Comparison of ENCODE assay signal across 8 mouse cellular contexts in genomic region chr3:34639031-34639872, GRCm38 (mm10). TPM values are rescaled to one million over a fixed set of nuclear protein-coding genes. Genes with fewer than 3 reads are reported as not detected.
A peak's percentile ranks its signal among the peaks of the same experiment; 100 is the strongest.
DNase-seq lines count a peak whose midpoint lies in the region; ATAC-seq lines count a peak whose summit lies in the region.

No protein-coding gene starts in this region.

- 5% methylated on average over 24 of the region's 24 CpGs for WGBS in kidney, embryonic 15.5 days
- 8% methylated on average over 24 of the region's 24 CpGs for WGBS in intestine, embryonic 15.5 days
- WGBS in neural tube, embryonic 15.5 days = 5% methylated on average over 24 of the region's 24 CpGs

- peak; percentile 63 for ATAC-seq in kidney, embryonic 15.5 days (replicated peaks; ENCODE audit: low FRiP score)
- ATAC-seq in intestine, embryonic 15.5 days = peak; percentile 78
- ATAC-seq in neural tube, embryonic 15.5 days (ENCODE audit: low FRiP score) = peak; percentile 77; the same call in 1 of the 2 replicates

- peaks cover 93% of the 10 kb centered on the region for H3K27me3 ChIP-seq in kidney, embryonic 15.5 days
- peaks cover 70% of the 10 kb centered on the region for H3K27me3 ChIP-seq in intestine, embryonic 15.5 days (replicated peaks)
- H3K27me3 ChIP-seq in neural tube, embryonic 15.5 days (replicated peaks) = peaks cover 39% of the 10 kb centered on the region

- H3K27ac ChIP-seq in kidney, embryonic 15.5 days = no peak overlapping the region
- H3K27ac ChIP-seq in intestine, embryonic 15.5 days = no peak overlapping the region
- peak overlapping the region; percentile 33 for H3K27ac ChIP-seq in neural tube, embryonic 15.5 days (replicated peaks)

- H3K9ac ChIP-seq in kidney, embryonic 15.5 days = no peak overlapping the region
- no peak overlapping the region for H3K9ac ChIP-seq in intestine, embryonic 15.5 days
- no peak overlapping the region; the same call in 1 of the 2 replicates for H3K9ac ChIP-seq in neural tube, embryonic 15.5 days (replicated peaks)

- no peak overlapping the region for H3K4me3 ChIP-seq in kidney, embryonic 15.5 days (replicated peaks)
- H3K4me3 ChIP-seq in intestine, embryonic 15.5 days (replicated peaks) = no peak overlapping the region
- peak overlapping the region; percentile 26 for H3K4me3 ChIP-seq in neural tube, embryonic 15.5 days (replicated peaks)

- H3K36me3 ChIP-seq in kidney, embryonic 15.5 days = no peaks in the 10 kb centered on the region
- no peaks in the 10 kb centered on the region for H3K36me3 ChIP-seq in intestine, embryonic 15.5 days
- no peaks in the 10 kb centered on the region for H3K36me3 ChIP-seq in neural tube, embryonic 15.5 days

- H3K4me2 ChIP-seq in kidney, embryonic 15.5 days = 0 out of 2 replicates have a peak overlapping the region, but pooled peaks have one; percentile 20
- H3K4me2 ChIP-seq in intestine, embryonic 15.5 days (replicated peaks) = no peak overlapping the region
- H3K4me2 ChIP-seq in neural tube, embryonic 15.5 days = peak overlapping the region; percentile 55

- DNase-seq in kidney, postnatal 14 days = no peak
- peak; percentile 78 for DNase-seq in Muller cell, postnatal 12 days (ENCODE audit: inconsistent ontology term)
- peak; percentile 87 for DNase-seq in embryo, embryonic 10.5 days (ENCODE audit: low spot score)
- no peak for DNase-seq in c-Kit-positive CD71-positive TER-119-positive erythroid progenitor cells, embryonic 14.5 days (ENCODE audit: low spot score)
- DNase-seq in thymus, postnatal 36 days = no peak

- no peaks in the 10 kb centered on the region for H3K9me3 ChIP-seq in kidney, embryonic 15.5 days (replicated peaks)
- H3K9me3 ChIP-seq in intestine, embryonic 15.5 days = no peaks in the 10 kb centered on the region
- H3K9me3 ChIP-seq in neural tube, embryonic 15.5 days (replicated peaks) = no peaks in the 10 kb centered on the region

- H3K4me1 ChIP-seq in kidney, embryonic 15.5 days = peaks cover 19% of the 10 kb centered on the region
- peaks cover 8% of the 10 kb centered on the region; the same call in 1 of the 2 replicates for H3K4me1 ChIP-seq in intestine, embryonic 15.5 days (replicated peaks)
- peaks cover 30% of the 10 kb centered on the region for H3K4me1 ChIP-seq in neural tube, embryonic 15.5 days

RNA-seq across cellular contexts. Expression of gene Sox2, which starts 11.0 kb away (rescaled TPM):
- 0.08 and 0.10 TPM in 2 replicates for polyA plus RNA-seq in kidney, embryonic 15.5 days (2015; fragmentation: Nextera tagmentation; extraction: Ambion mirVana)
- polyA plus RNA-seq in intestine, embryonic 15.5 days (2015; fragmentation: Nextera tagmentation; extraction: Ambion mirVana) = 0.62 and 0.89 TPM in 2 replicates
- 11.1 and 13.4 TPM in 2 replicates for polyA plus RNA-seq in neural tube, embryonic 15.5 days (2015; fragmentation: Nextera tagmentation; extraction: Ambion mirVana)

Comparison
In these comparisons a context has a peak if more than half of its experiments do, and no peak if none do; other contexts are left out.
1. DNase-seq: peak in Muller cell, postnatal 12 days (single experiment) and embryo, embryonic 10.5 days (single experiment); none in kidney, postnatal 14 days (single experiment), c-Kit-positive CD71-positive TER-119-positive erythroid progenitor cells, embryonic 14.5 days (single experiment) and thymus, postnatal 36 days (0 of 2).
2. Peak in every context shown above with its lines, with median percentiles within 50 percentile points of each other: ATAC-seq.